Mouse (Mus musculus) CH12.LX (cell line): Measurements from ENCODE around the gene Plekhg2.

ENCODE experiments used
- CTCF ChIP-seq, 2 experiments: IDR thresholded peaks in 1 of 2; conservative IDR thresholded peaks in 1 of 2; 2 replicates each; pipeline ENCODE4 v1.5.1; 2011 to 2012; ENCODE audit warnings: low read depth in 2 of 2, low read length in 2 of 2, improper control_type of control experiment in 1 of 2, inconsistent platforms in 1 of 2, mild to moderate bottlenecking in 1 of 2, moderate library complexity in 1 of 2
- E2F4 ChIP-seq: IDR thresholded peaks from 2 replicates; pipeline ENCODE4 v1.6.1; 2011; ENCODE audit warnings: low read depth, low read length, improper control_type of control experiment; ENCODE audit not compliant: insufficient replicate concordance
- EP300 ChIP-seq: IDR thresholded peaks from 2 replicates; pipeline ENCODE4 v1.6.1; 2011; ENCODE audit warnings: low read length, improper control_type of control experiment
- MAFK ChIP-seq: IDR thresholded peaks from 2 replicates; pipeline ENCODE4 v1.6.1; 2011; ENCODE audit warnings: low read length, improper control_type of control experiment; ENCODE audit not compliant: insufficient replicate concordance
- MEF2A ChIP-seq: IDR thresholded peaks from 2 replicates; pipeline ENCODE4 v1.6.1; 2014; ENCODE audit warnings: low read depth, mild to moderate bottlenecking, inconsistent platforms, low read length, improper control_type of control experiment, borderline replicate concordance
- NELFE ChIP-seq: IDR thresholded peaks from 2 replicates; pipeline ENCODE4 v1.6.1; 2011; ENCODE audit warnings: low read depth, low read length, improper control_type of control experiment
- USF2 ChIP-seq: conservative IDR thresholded peaks from 2 replicates; pipeline ENCODE4 v1.6.1; 2011; ENCODE audit warnings: low read depth, low read length, improper control_type of control experiment

- peak; percentile 67 for TF ChIP-seq NELFE
- no peak for TF ChIP-seq EP300
- no peak for TF ChIP-seq CTCF (conservative IDR thresholded peaks at IDR 0.05 in 1 of 2, IDR thresholded peaks at IDR 0.05 in 1 of 2; ENCODE audit: low read depth in 2 of 2, low read length in 2 of 2)
- TF ChIP-seq E2F4 = no peak
- TF ChIP-seq USF2 = no peak
- TF ChIP-seq MEF2A = no peak; the same call in 1 of the 2 replicates
- no peak for TF ChIP-seq MAFK
Observed at GRCm38 (mm10) chr7:28375176-28375921, 3.0 kb upstream of the Plekhg2 start.
